Mouse (Mus musculus): ENCODE results near the gene Kif19a.

DNA sequence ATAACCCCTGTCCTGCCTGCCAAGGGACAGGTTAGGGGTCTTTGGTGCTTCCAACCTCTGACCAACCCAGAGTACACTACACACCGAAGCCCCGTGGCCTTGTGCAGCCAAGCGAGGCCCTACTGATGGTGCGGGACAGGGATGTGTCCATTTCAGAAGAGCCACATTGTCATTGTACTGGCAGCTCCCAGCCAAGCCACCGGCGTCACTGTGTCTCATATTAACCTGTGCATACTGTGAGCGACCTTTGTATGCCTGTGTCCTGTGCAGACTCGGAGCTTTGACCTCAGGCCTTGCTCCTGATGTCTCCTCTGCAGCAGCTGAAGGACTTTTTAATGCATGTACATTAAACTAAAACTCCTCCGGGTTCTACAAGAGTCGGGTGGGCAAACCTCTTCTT, 44.7 kb upstream of the Kif19a start:
- no peak for TF ChIP-seq CTCF (IDR thresholded peaks at IDR 0.05; ENCODE audit: borderline replicate concordance, control insufficient read depth, extremely low read depth, insufficient read depth, low read length, poor library complexity)
- TF ChIP-seq POLR2A (IDR thresholded peaks at IDR 0.05; ENCODE audit: control insufficient read depth, extremely low read depth, insufficient read depth, low read length, poor library complexity), result no peak

All from thymus, adult 2 months (tissue).